Mouse (Mus musculus) liver, embryonic 14.5 days (tissue): ENCODE measurements at regions not wholly inside any gene's neighbourhood (a gene's known extent, or its start where the extent isn't known, plus 50 kb on each side); places are given as distances from the start of the nearest gene placed in this dataset.
A peak's percentile ranks its signal among the peaks of the same experiment; 100 is the strongest.

Source experiments
- ATAC-seq: fragments of 200-750 bp; cut with Nextera tagmentation; 2 replicates; pipeline ENCODE4 v1.8.0; 2017; ENCODE audit warnings: moderate number of reproducible peaks, mild to moderate bottlenecking, moderate library complexity; ENCODE audit not compliant: insufficient read depth
- DNase-seq, 3 experiments: peaks; one replicate each; pipeline ENCODE4 v3.0.0-alpha.2; 2012 to 2013; ENCODE audit warnings: low read depth in 3 of 3, low spot score in 3 of 3
- H3K27ac ChIP-seq: fragments of 300-500 bp; sonication (generic); 2 replicates; pipeline ENCODE4 v1.5.1; 2014; ENCODE audit warnings: moderate library complexity, mild to moderate bottlenecking, control low read depth, inconsistent platforms
- H3K27me3 ChIP-seq: fragments of 300-500 bp; sonication (generic); 2 replicates; pipeline ENCODE4 v1.6.1; 2014; ENCODE audit warnings: mild to moderate bottlenecking, low read length, moderate library complexity; ENCODE audit not compliant: control insufficient read depth, insufficient read depth
- H3K36me3 ChIP-seq: fragments of 300-500 bp; sonication (generic); replicated peaks from 2 replicates; pipeline ENCODE4 v1.6.1; 2014; ENCODE audit warnings: low read depth; ENCODE audit not compliant: control insufficient read depth, insufficient read depth
- H3K4me1 ChIP-seq, 2 experiments: fragments of 200-500 bp in 1 of 2; fragments of 300-500 bp in 1 of 2; sonication (generic) in 1 of 2; replicated peaks; 2 replicates each; pipeline ENCODE4 v1.6.1; 2012 to 2014; ENCODE audit warnings: antibody characterized with exemption in 1 of 2, inconsistent platforms in 1 of 2, low read length in 1 of 2; ENCODE audit not compliant: control insufficient read depth in 2 of 2, insufficient read depth in 2 of 2
- H3K4me2 ChIP-seq: fragments of 300-500 bp; sonication (generic); 2 replicates; pipeline ENCODE4 v1.6.1; 2014; ENCODE audit warnings: low read depth, mild to moderate bottlenecking, control low read depth, moderate library complexity
- H3K4me3 ChIP-seq, 2 experiments: fragments of 200-500 bp in 1 of 2; fragments of 300-500 bp in 1 of 2; sonication (generic) in 1 of 2; 2 replicates each; pipeline ENCODE4 v1.5.1; 2012 to 2014; ENCODE audit warnings: low read depth in 2 of 2, low read length in 2 of 2, mild to moderate bottlenecking in 2 of 2, control low read depth in 1 of 2, inconsistent platforms in 1 of 2, moderate library complexity in 1 of 2; ENCODE audit not compliant: insufficient read depth in 1 of 2
- H3K9ac ChIP-seq: fragments of 300-500 bp; sonication (generic); replicated peaks from 2 replicates; pipeline ENCODE4 v1.6.1; 2014; ENCODE audit warnings: mild to moderate bottlenecking, control low read depth, moderate library complexity
- H3K9me3 ChIP-seq: fragments of 300-500 bp; sonication (generic); 2 replicates; pipeline ENCODE4 v1.6.1; 2016; ENCODE audit warnings: low read length, mixed read lengths; ENCODE audit not compliant: control insufficient read depth
- CTCF ChIP-seq: IDR thresholded peaks from 2 replicates; pipeline ENCODE4 v1.5.1; 2016; ENCODE audit warnings: antibody characterized with exemption, low read depth, control low read depth
- EP300 ChIP-seq: IDR thresholded peaks from 2 replicates; pipeline ENCODE4 v1.6.1; 2016; ENCODE audit warnings: antibody characterized with exemption, low read depth
- WGBS: fragments of 180-500 bp; shearing (Covaris S2); extraction: QIAGEN DNeasy Blood & Tissue Kit; methylation state at CpG from one replicate; pipeline ENCODE4 v1.1.7; 2014; ENCODE audit not compliant: insufficient replicate concordance; 5-methylcytosine and 5-hydroxymethylcytosine counted together

DNA sequence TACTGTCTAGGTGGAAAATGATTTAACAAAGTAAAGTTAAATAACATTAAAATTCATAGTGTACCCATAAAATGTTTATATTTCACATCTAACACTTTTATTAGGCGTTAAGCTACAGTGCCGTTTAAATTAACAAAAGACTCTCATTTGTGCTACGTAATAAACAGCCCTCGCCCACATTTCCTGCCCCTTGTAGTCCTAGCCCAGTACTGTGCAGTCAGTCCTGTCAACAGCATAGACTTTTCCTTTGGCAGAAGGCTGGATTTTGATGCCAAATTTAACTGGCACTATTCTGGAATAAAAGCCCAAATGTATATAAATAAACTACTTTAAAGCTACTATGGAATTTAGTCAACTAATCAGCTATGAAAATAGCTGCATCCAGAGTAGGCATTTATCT, 247.3 kb downstream of the Gm765 start:
- WGBS: 64% methylated on average over 4 of the region's 4 CpGs
- TF ChIP-seq CTCF (no peak), EP300 (no peak)
- ATAC-seq: no peak

DNA sequence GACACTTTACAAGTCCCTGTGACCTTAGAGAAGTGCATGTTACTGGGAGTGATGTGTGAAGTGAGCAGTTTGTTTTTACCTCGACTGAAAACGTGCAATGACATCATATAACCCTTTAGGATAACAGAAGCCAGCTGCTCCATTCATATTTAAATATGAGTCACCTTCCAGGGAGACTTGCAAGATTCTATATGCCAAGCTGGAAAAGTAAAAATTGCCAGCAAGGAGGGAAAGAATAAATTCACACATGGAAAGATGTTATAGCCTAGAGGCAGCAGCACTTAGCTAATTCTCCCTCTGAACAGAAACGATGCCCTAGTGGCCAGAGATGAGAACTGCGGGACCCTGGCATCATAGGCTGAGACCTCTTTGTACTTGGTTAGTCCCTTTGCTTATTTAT, 253.4 kb downstream of the Gm765 start:
- WGBS: 34% methylated on average over 4 of the region's 4 CpGs
- no peak overlapping the region for H3K4me2 ChIP-seq
- DNase-seq (no peak), ATAC-seq (no peak)
- no peak overlapping the region for H3K9ac ChIP-seq
- no peak overlapping the region for H3K27ac ChIP-seq
- H3K9me3 ChIP-seq: no peaks in the 10 kb centered on the region
- H3K4me1 ChIP-seq: no peaks in the 10 kb centered on the region
- H3K4me3 ChIP-seq: no peak overlapping the region
- TF ChIP-seq EP300 (no peak), CTCF (peak; percentile 48)
- no peaks in the 10 kb centered on the region for H3K36me3 ChIP-seq
- H3K27me3 ChIP-seq: no peaks in the 10 kb centered on the region

More for the DNA sequence above, 247.3 kb downstream of the Gm765 start:
- no peaks in the 10 kb centered on the region for H3K27me3 ChIP-seq
- H3K9ac ChIP-seq: no peak overlapping the region
- H3K4me1 ChIP-seq: no peaks in the 10 kb centered on the region
- no peaks in the 10 kb centered on the region for H3K9me3 ChIP-seq
- H3K4me3 ChIP-seq: no peak overlapping the region
- no peak overlapping the region for H3K4me2 ChIP-seq
- no peak overlapping the region for H3K27ac ChIP-seq
- no peak for DNase-seq
- H3K36me3 ChIP-seq: no peaks in the 10 kb centered on the region

DNA sequence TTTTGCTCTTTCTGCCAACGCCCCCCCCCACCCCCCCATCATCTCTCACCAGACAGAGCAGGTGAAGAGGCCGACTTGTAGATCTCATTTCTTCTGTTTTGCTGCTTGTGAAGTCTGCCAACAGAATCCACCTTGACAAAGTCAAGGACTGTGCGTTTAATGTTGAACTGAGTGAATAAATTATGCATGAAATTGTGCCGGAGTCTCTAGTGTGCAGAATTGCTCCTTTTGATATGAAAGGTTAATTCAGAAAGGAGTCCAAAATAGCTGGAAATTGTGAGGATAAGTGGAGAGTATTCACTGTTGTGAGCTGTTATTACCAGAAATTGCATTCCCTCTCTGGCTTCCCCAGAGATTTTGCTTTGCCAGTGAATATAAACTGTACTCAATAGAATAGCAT, 262.5 kb downstream of the Gm765 start:
- TF ChIP-seq EP300 (no peak), CTCF (no peak)
- 51% methylated on average over 4 of the region's 4 CpGs for WGBS
- Histone ChIP-seq H3K4me3 (no peak overlapping the region), H3K9me3 (no peaks in the 10 kb centered on the region), H3K4me1 (no peaks in the 10 kb centered on the region), H3K36me3 (no peaks in the 10 kb centered on the region), H3K4me2 (no peak overlapping the region), H3K27ac (no peak overlapping the region), H3K9ac (no peak overlapping the region), H3K27me3 (no peaks in the 10 kb centered on the region)
- DNase-seq: no peak
- ATAC-seq: no peak
